Mouse (Mus musculus) lung, postnatal 0 days (tissue): ENCODE measurements around the gene Arhgap24.

Source experiments
- CTCF ChIP-seq: IDR thresholded peaks from 2 replicates; pipeline ENCODE4 v1.5.1; 2016; ENCODE audit warnings: antibody characterized with exemption, mild to moderate bottlenecking
- EP300 ChIP-seq: IDR thresholded peaks from 2 replicates; pipeline ENCODE4 v1.6.1; 2016; ENCODE audit warnings: antibody characterized with exemption, mild to moderate bottlenecking, control low read depth

GRCm38 (mm10) chr5:102810366-102810957, 329.3 kb downstream of the Arhgap24 start:
- TF ChIP-seq CTCF (no peak), EP300 (no peak)
